ENCODE assay signal across 21 mouse cellular contexts in the genomic region with DNA sequence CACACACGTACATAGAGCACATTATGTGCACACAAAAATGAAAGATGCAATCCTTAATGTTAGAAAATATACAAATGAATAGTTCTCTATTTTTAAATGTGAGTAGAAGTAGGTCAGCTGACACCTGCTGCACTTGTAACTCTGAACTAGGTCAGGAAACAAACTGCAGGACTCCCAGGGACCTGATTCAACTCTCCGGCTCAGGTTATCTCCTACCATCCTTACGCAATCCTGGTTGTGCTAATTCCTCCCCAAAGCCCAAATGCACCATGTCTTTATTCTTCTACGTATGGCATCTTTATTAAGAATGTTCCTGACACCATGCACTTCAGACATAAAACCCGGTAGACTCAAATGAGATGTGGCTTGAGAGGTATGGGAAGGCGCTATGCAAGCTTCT. TPM values are rescaled to one million over a fixed set of nuclear protein-coding genes. Genes with fewer than 3 reads are reported as not detected.
"Had no signal": no experiment of that assay in that cellular context is flagged by ENCODE, and none has a peak within 500 bp of the region (broad histone marks: within the 10 kb centered on the region; RNA-seq: fewer than 3 reads in every experiment).

No protein-coding gene starts in this region.

- H3K27me3 ChIP-seq: limb, embryonic 12.5 days; limb, embryonic 15.5 days; liver, embryonic 15.5 days; midbrain, embryonic 12.5 days; midbrain, embryonic 15.5 days; neural tube, embryonic 12.5 days; neural tube, embryonic 15.5 days; stomach, embryonic 15.5 days had no signal

- ATAC-seq: lung, postnatal 0 days; midbrain, embryonic 15.5 days had no signal

- H3K27ac ChIP-seq: limb, embryonic 12.5 days; limb, embryonic 15.5 days; liver, embryonic 15.5 days; macrophage; midbrain, embryonic 12.5 days; midbrain, embryonic 15.5 days; neural tube, embryonic 12.5 days; neural tube, embryonic 15.5 days; stomach, embryonic 15.5 days had no signal

- H3K4me3 ChIP-seq: limb, embryonic 12.5 days; limb, embryonic 15.5 days; liver, embryonic 15.5 days; midbrain, embryonic 12.5 days; midbrain, embryonic 15.5 days; neural tube, embryonic 12.5 days; neural tube, embryonic 15.5 days; stomach, embryonic 15.5 days had no signal

- DNase-seq: kidney, adult 18-20 months; kidney, adult 9 months; kidney, postnatal 14 days; kidney, postnatal 4 days; lung, embryonic 14.5 days; right cerebral cortex, adult 18-20 months; right cerebral cortex, postnatal 14 days; right cerebral cortex, postnatal 4 days; spleen, adult 18-20 months; thymus, postnatal 14 days had no signal

- H3K4me2 ChIP-seq: limb, embryonic 12.5 days; limb, embryonic 15.5 days; liver, embryonic 15.5 days; lung, embryonic 14.5 days; midbrain, embryonic 12.5 days; midbrain, embryonic 15.5 days; neural tube, embryonic 12.5 days; neural tube, embryonic 15.5 days; stomach, embryonic 15.5 days had no signal

- H3K36me3 ChIP-seq: limb, embryonic 12.5 days; limb, embryonic 15.5 days; liver, embryonic 15.5 days; midbrain, embryonic 12.5 days; midbrain, embryonic 15.5 days; neural tube, embryonic 12.5 days; neural tube, embryonic 15.5 days; stomach, embryonic 15.5 days had no signal

- H3K9me3 ChIP-seq: limb, embryonic 12.5 days; limb, embryonic 15.5 days; liver, embryonic 15.5 days; midbrain, embryonic 12.5 days; midbrain, embryonic 15.5 days; neural tube, embryonic 12.5 days; neural tube, embryonic 15.5 days; stomach, embryonic 15.5 days had no signal

- H3K4me1 ChIP-seq: midbrain, embryonic 15.5 days; neural tube, embryonic 12.5 days; neural tube, embryonic 15.5 days had no signal

- H3K9ac ChIP-seq: limb, embryonic 12.5 days; limb, embryonic 15.5 days; liver, embryonic 15.5 days; lung, embryonic 14.5 days; midbrain, embryonic 12.5 days; midbrain, embryonic 15.5 days; neural tube, embryonic 12.5 days; neural tube, embryonic 15.5 days; stomach, embryonic 15.5 days had no signal

RNA-seq across cellular contexts. Expression of a gene that starts 15.3 kb away (rescaled TPM):
- total RNA-seq: megakaryocyte, adult 5-6 weeks had no signal
